Mouse (Mus musculus): ENCODE results near the gene Dad1.
A peak's percentile ranks its signal among the peaks of the same experiment; 100 is the strongest.

Dad1 gene

GRCm38 (mm10) chr14:54224064-54224417, 29.9 kb downstream of the Dad1 start:
- no peak for DNase-seq

- no peak for DNase-seq
Observed at GRCm38 (mm10) chr14:54223315-54224063, 30.4 kb downstream of the Dad1 start.

GRCm38 (mm10) chr14:54222289-54222727, 31.6 kb downstream of the Dad1 start:
- no peak for DNase-seq

- DNase-seq: no peak
Observed at GRCm38 (mm10) chr14:54221641-54222040, 32.3 kb downstream of the Dad1 start.

GRCm38 (mm10) chr14:54220726-54221494, 33.0 kb downstream of the Dad1 start:
- no peak for DNase-seq

GRCm38 (mm10) chr14:54219849-54220248, 34.1 kb downstream of the Dad1 start:
- no peak for DNase-seq

- no peak for DNase-seq
Observed at GRCm38 (mm10) chr14:54219256-54219655, 34.6 kb downstream of the Dad1 start.

GRCm38 (mm10) chr14:54218721-54219120, 35.2 kb downstream of the Dad1 start:
- no peak for DNase-seq

- no peak for DNase-seq
Observed at GRCm38 (mm10) chr14:54218233-54218632, 35.7 kb downstream of the Dad1 start.

GRCm38 (mm10) chr14:54216126-54216525, 37.8 kb downstream of the Dad1 start:
- peak; percentile 58 for DNase-seq

- peak; percentile 32 for DNase-seq
Observed at GRCm38 (mm10) chr14:54214901-54215300, 39.0 kb downstream of the Dad1 start.

GRCm38 (mm10) chr14:54214477-54214876, 39.4 kb downstream of the Dad1 start:
- DNase-seq: peak; percentile 29

GRCm38 (mm10) chr14:54213734-54214133, 40.2 kb downstream of the Dad1 start:
- no peak for DNase-seq

GRCm38 (mm10) chr14:54211755-54212154, 42.1 kb downstream of the Dad1 start:
- no peak for DNase-seq

GRCm38 (mm10) chr14:54211199-54211598, 42.7 kb downstream of the Dad1 start:
- DNase-seq: no peak

- DNase-seq: no peak
Observed at GRCm38 (mm10) chr14:54210401-54210800, 43.5 kb downstream of the Dad1 start.

GRCm38 (mm10) chr14:54209932-54210331, 44.0 kb downstream of the Dad1 start:
- no peak for DNase-seq

GRCm38 (mm10) chr14:54208741-54209140, 45.2 kb downstream of the Dad1 start:
- no peak for DNase-seq

GRCm38 (mm10) chr14:54207924-54208323, 46.0 kb downstream of the Dad1 start:
- no peak for DNase-seq

GRCm38 (mm10) chr14:54206750-54207550, 47.0 kb downstream of the Dad1 start:
- no peak for DNase-seq

- no peak for DNase-seq
Observed at GRCm38 (mm10) chr14:54206309-54206708, 47.6 kb downstream of the Dad1 start.

GRCm38 (mm10) chr14:54205904-54206303, 48.0 kb downstream of the Dad1 start:
- DNase-seq: no peak

- no peak for DNase-seq
Observed at GRCm38 (mm10) chr14:54204786-54205185, 49.1 kb downstream of the Dad1 start.

Data from kidney, postnatal 10 days (tissue).